ENCODE assay signal across 12 mouse cellular contexts in genomic region chr7:45043307-45043706, GRCm38 (mm10).
"Had no signal": no experiment of that assay in that cellular context is flagged by ENCODE, and none has a peak within 500 bp of the region (broad histone marks: within the 10 kb centered on the region; RNA-seq: fewer than 3 reads in every experiment).

No protein-coding gene starts in this region.

- H3K9me3 ChIP-seq: kidney, embryonic 15.5 days; liver, embryonic 13.5 days had no signal

- H3K4me3 ChIP-seq: kidney, embryonic 15.5 days; left cerebral cortex, adult 2 months; liver, embryonic 13.5 days had no signal

- H3K27ac ChIP-seq: kidney, embryonic 15.5 days; left cerebral cortex, adult 2 months; liver, embryonic 13.5 days had no signal

- H3K4me2 ChIP-seq: kidney, embryonic 15.5 days; liver, embryonic 13.5 days had no signal

- H3K27me3 ChIP-seq: kidney, embryonic 15.5 days; liver, embryonic 13.5 days had no signal

- H3K4me1 ChIP-seq: liver, embryonic 13.5 days had no signal

- H3K9ac ChIP-seq: kidney, embryonic 15.5 days; liver, embryonic 13.5 days had no signal

- DNase-seq: kidney, adult 8-10 months; kidney, postnatal 10 days; kidney, postnatal 36 days; layer of hippocampus, postnatal 36 days; liver, embryonic 13.5 days; lung, adult 2 months; lung, postnatal 14 days; lung, postnatal 4 days; midbrain, embryonic 14.5 days; thymus, postnatal 25 days had no signal
